Mouse (Mus musculus) naive thymus-derived CD4-positive, alpha-beta T cell, adult 2 months (primary cell): Measurements from ENCODE around the gene Serpinb1a.

ENCODE experiments used
- DNase-seq: peaks from one replicate; pipeline ENCODE4 v3.0.0-alpha.2; 2011; ENCODE audit warnings: low read depth

Serpinb1a gene

GRCm38 (mm10) chr13:32834513-32834912, 16.5 kb downstream of the Serpinb1a start:
- no peak for DNase-seq

- DNase-seq = peak; percentile 28
These were observed 17.7 kb downstream of the Serpinb1a start for GRCm38 (mm10) chr13:32833237-32833636.

GRCm38 (mm10) chr13:32832776-32833175, 18.2 kb downstream of the Serpinb1a start:
- no peak for DNase-seq

GRCm38 (mm10) chr13:32831505-32832273, 19.3 kb downstream of the Serpinb1a start:
- no peak for DNase-seq

- no peak for DNase-seq
These were observed 22.1 kb downstream of the Serpinb1a start for GRCm38 (mm10) chr13:32828886-32829285.

GRCm38 (mm10) chr13:32827951-32828350, 23.0 kb downstream of the Serpinb1a start:
- peak; percentile 67 for DNase-seq

GRCm38 (mm10) chr13:32827111-32827822, 23.7 kb downstream of the Serpinb1a start:
- no peak for DNase-seq

GRCm38 (mm10) chr13:32825546-32825945, 25.4 kb downstream of the Serpinb1a start:
- DNase-seq = no peak

GRCm38 (mm10) chr13:32824377-32825330, 26.3 kb downstream of the Serpinb1a start:
- DNase-seq = no peak

GRCm38 (mm10) chr13:32823126-32823525, 27.9 kb downstream of the Serpinb1a start:
- DNase-seq = no peak

- no peak for DNase-seq
These were observed 29.3 kb downstream of the Serpinb1a start for GRCm38 (mm10) chr13:32821671-32822070.

GRCm38 (mm10) chr13:32819926-32820325, 31.1 kb downstream of the Serpinb1a start:
- no peak for DNase-seq

GRCm38 (mm10) chr13:32819241-32819640, 31.7 kb downstream of the Serpinb1a start:
- no peak for DNase-seq

- no peak for DNase-seq
These were observed 43.4 kb downstream of the Serpinb1a start for GRCm38 (mm10) chr13:32807624-32808023.

- DNase-seq = no peak
These were observed 44.2 kb downstream of the Serpinb1a start for GRCm38 (mm10) chr13:32806820-32807219.

GRCm38 (mm10) chr13:32803701-32804345, 47.2 kb downstream of the Serpinb1a start:
- DNase-seq = peak; percentile 8

- DNase-seq = no peak
These were observed 48.5 kb downstream of the Serpinb1a start, which contains the start of gene D930007J09Rik for GRCm38 (mm10) chr13:32802259-32803081. Gene D930007J09Rik (minus strand): TSS chr13:32802849.

GRCm38 (mm10) chr13:32801693-32802221, 49.2 kb downstream of the Serpinb1a start, which contains the start of gene Wrnip1:
Gene Wrnip1 (plus strand): TSS chr13:32802038.
- DNase-seq = peak; percentile 98

GRCm38 (mm10) chr13:32800859-32801258, 50.1 kb downstream of the Serpinb1a start:
- peak; percentile 58 for DNase-seq

- peak; percentile 67 for DNase-seq
These were observed 51.9 kb downstream of the Serpinb1a start for GRCm38 (mm10) chr13:32799131-32799530.
